Mouse (Mus musculus) ES-E14 (cell line): ENCODE measurements around the gene Leprot.

Experiments
- HCFC1 ChIP-seq: IDR thresholded peaks from 2 replicates; pipeline ENCODE4 v1.6.1; 2012; ENCODE audit warnings: low read length, inconsistent platforms, borderline replicate concordance; ENCODE audit not compliant: insufficient read depth
- MAFK ChIP-seq: IDR thresholded peaks from 2 replicates; pipeline ENCODE4 v1.6.1; 2014; ENCODE audit warnings: mild to moderate bottlenecking, low read depth, low read length, inconsistent platforms; ENCODE audit not compliant: insufficient read depth
- ZC3H11A ChIP-seq: IDR thresholded peaks from 2 replicates; pipeline ENCODE4 v1.6.1; 2012; ENCODE audit warnings: low read depth, mild to moderate bottlenecking, inconsistent platforms, low read length, borderline replicate concordance
- ZNF384 ChIP-seq: IDR thresholded peaks from 2 replicates; pipeline ENCODE4 v1.6.1; 2012; ENCODE audit warnings: low read depth, low read length, inconsistent platforms

DNA sequence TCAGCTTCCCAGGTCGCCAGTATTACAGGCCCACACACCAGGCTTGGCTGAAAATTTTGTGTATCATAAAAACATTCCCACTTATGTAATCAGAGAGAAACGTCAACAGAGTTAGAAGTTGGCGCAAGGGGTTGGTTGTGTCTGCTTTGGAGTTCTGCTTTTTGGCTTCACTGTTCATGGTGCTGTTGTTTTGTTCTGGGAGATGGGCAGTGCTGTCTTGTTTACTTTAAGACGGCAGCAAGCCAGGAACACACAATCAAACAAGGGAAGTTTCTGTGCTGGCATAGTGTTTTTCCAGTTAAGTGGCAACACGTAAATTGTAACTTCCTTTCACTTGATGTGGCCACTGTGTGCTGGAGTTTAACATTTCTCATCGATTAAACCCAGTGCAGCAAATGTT, 47.0 kb downstream of the Leprot start:
- no peak for TF ChIP-seq ZNF384
- TF ChIP-seq HCFC1: no peak
- no peak for TF ChIP-seq ZC3H11A
- no peak for TF ChIP-seq MAFK
